Mouse (Mus musculus): Measurements from ENCODE around the gene Catsperz.

Catsperz gene

GRCm38 (mm10) chr19:6922901-6923735 lies 2.1 kb downstream of the Catsperz start:
- no peak for DNase-seq

GRCm38 (mm10) chr19:6921647-6922567 lies 3.3 kb downstream of the Catsperz start, which contains the start of gene Esrra:
TSS of gene Esrra (minus strand) at chr19:6921813.
- peak; percentile 100 for DNase-seq

DNA sequence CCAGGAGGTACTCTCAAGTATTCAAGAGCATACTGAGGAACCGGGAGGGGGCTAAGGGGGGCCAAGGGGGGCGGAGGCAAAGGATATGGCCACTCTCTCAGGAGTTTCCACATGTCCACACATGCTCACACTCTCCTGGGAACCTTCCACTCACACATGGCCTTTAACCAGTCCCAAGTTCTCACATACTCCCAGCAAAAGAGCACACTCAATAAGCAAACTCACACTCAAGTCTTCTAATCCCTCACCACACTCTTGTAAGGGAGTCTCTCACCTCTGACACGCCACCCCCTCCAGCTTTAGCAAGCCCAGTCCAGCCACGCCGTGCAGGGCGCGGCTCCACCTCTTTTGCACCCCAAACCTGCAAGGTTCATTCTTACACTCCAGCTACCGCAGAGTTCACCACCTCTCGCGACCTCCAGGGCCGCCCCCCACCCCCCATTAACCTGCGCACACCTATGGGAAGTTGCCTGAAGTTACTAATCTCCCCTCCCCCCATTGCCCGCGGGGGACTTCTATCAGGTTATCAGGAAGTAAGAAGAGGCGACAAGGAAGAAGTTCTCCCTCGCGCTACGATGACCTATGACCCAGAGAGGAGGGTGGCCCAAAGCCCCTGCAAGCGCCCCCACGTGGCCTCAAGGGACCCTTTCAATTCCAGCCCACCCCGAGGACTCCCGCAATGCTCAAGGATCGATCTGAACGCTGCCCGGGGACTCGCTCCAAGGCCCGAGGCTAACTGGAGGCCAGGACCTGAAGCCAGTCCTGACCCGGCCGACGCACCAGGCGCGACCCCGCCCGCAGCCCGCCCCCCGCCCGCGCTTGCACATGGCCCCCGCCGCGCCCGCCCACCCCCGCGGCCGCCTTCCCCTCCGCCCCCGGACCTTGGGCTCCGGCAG lies 4.2 kb downstream of the Catsperz start:
- DNase-seq: peak; percentile 79

GRCm38 (mm10) chr19:6919876-6920740 lies 5.1 kb downstream of the Catsperz start:
- DNase-seq: peak; percentile 40

DNA sequence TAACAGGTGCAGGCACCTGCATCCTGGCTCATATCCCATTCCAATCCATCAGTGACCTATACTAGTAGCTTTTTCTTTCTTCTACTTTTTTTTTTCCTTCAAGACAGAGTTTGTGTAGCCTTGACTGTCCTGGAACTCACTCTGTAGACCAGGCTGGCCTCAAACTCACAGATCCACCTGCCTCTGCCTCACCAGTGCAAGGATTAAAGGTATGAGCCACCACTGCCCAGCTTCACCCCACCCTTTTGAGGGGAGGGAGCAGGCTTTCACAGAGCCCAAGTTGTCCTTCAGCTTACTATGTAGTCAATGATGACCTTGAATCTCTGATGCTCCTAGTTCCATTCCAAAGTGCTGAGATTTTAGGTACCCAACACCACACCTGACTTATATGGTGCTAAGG lies 5.7 kb downstream of the Catsperz start:
- DNase-seq: no peak

- DNase-seq: no peak
Measured at GRCm38 (mm10) chr19:6918321-6918720, 6.9 kb downstream of the Catsperz start.

- DNase-seq: no peak
Measured at GRCm38 (mm10) chr19:6916496-6916895, 8.7 kb downstream of the Catsperz start.

- no peak for DNase-seq
Measured at GRCm38 (mm10) chr19:6915276-6915675, 9.9 kb downstream of the Catsperz start.

GRCm38 (mm10) chr19:6914540-6914939 lies 10.6 kb downstream of the Catsperz start:
- DNase-seq: no peak

GRCm38 (mm10) chr19:6913991-6914390 lies 11.2 kb downstream of the Catsperz start:
- DNase-seq: no peak

DNA sequence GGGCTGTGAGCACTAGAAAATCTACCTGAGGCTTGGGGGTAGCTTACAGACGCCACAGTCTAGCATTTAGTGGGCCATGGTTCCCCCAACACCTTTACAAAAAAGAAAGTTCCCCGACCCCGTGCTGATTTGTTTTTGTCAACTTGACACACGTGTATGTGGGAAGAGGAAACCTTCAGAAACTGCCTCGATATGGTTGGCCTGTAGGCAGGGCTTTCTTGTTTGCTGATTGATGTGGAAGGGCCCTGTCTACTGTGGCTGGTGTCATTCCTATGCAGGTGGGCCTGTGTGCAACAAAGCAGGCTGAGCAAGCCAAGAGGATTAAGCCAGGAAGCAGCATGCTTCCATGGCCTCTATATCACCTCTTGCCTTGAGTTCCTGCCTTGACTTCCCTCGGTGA lies 12.1 kb downstream of the Catsperz start:
- DNase-seq: peak; percentile 18

DNA sequence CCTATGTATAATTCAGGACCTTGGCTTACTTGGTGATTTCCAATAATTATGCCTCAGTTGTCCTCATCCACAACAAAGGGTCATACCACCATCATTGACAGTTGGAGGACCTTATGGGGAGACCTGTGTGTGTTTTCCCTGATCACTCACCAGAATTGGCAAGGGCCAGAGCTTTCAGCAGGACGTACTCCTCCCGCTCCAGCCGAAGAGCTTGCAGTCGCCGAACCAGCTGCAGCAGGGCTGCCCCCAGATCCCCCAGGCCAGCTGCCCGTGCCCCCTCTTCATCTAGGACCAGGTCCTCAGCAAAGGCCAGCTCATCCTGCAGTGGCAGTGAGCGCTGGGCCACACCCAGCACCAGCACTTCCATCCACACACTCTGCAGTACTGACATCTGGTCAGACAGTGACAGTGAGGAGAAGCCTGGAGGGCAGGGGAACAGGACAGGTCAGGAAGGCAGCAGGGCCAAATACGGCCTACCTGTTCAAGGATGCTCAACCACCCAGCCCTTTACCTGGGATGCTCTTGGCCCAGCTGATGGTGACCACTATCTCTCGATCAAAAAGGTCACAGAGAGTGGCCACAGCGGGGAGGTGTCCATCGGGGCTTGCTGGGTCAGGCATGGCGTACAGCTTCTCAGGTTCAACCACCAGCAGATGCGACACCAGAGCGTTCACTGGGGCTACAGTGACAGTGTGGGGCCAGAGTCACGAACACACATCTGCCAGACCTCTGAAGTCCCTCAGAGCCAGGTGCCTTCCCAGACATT lies 12.8 kb downstream of the Catsperz start:
- DNase-seq: peak; percentile 13

DNA sequence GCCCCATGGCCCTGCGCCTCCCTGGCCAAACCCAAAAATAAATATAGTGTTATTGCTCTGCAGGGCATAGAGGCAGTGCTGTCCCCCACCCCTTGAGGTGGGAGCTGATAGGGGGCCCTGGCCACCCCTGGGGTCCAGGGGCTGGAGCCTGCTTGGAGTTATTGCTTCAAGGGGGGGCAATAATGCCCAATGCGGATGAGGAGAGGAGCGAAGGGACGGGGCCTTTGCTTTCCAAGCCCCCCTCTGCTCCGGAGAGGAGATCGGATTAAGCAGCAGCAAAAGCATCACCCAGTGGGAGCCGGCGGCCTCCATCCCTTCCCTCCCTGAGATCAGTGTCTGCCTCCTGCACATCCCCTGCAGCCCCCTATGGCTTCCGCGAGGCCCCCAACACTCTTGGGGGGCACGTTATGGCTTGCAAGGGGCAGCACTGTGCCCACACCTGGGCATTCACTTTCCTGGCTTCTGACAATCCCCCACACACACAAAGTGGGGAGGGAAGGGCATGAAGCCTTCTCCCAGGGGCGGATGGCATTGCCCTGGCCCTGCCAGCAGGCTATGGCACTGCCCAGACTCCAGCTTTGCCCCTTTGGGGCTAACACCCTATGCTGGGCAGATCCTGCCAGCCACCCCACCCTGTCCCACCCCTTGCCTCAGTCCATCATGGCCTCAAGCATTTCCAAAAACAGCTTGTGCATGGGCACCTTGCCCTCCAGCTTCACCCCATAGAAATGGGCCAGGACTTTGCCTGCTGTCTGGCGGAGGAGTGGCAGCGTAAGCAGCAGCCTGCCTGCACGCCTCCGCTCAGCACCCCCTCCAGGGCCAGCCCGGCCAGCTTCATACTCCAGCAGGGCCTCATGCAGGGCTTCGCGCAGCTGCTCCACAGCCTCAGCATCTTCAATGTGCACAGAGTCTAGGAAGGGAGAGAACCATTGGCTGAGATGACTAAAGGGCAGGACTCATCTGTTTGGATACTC lies 13.8 kb downstream of the Catsperz start:
- peak; percentile 23 for DNase-seq

DNA sequence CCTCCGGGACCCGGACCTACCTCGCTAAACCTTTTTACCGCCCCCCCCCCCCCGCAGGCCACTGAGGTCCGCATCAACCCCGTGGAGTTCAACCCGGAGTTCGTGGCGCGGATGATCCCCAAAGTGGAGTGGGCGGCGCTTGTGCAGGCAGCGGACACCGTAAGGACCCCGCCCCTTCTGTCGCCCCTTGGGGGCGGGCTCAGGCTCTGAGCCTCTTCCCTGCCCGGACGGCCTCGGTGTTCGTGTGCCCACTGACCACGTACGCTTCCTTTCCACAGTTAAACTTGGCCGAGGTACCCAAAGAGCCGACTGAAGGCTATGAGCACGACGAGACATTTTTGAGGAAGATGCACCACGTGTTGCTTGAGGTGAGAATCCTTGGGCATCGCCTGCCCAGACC lies 14.9 kb downstream of the Catsperz start:
- DNase-seq: peak; percentile 65

DNA sequence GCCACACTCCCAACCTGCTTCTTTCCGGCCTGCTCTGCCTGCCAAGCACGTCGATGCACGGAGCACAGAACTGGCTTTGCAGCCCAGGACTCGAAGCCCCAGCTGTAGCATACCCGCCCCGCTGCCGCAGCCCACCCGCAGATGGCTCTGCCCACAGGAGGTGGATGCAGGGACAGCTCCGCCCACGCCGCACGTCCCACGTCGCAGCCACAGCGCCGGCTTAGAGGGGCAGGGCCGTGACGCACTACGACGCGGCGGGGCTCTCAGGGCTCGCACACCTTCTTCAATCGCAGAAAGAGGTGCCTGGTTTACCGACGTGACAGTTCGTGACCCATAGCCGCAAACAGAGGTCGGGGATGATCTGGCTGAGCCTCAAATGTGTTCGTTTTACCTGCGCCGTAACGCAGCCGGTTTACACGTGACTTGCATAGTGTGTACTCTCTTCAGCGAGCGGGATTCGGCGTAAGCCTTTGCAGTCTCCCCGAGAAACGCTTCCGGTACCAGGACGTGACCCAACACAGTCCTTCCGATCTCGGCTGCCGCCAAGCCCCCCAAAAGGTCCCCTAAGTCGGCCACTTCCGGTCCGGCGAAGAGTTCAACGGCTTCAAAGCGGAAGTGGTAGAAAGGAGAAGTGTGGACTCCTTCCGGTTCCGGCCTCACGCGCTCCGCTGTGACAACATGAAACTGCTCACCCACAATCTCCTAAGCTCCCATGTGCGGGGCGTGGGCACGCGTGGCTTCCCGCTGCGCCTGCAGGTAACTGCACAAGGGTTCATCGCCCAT lies 15.5 kb downstream of the Catsperz start, which contains the start of the genes Trmt112 and Prdx5:
Gene Trmt112, plus strand, starts transcription at position 192 of the 783 bp plus-strand sequence.
Gene Prdx5, minus strand, starts transcription at position 600 of the 783 bp plus-strand sequence.
- DNase-seq: peak; percentile 90

DNA sequence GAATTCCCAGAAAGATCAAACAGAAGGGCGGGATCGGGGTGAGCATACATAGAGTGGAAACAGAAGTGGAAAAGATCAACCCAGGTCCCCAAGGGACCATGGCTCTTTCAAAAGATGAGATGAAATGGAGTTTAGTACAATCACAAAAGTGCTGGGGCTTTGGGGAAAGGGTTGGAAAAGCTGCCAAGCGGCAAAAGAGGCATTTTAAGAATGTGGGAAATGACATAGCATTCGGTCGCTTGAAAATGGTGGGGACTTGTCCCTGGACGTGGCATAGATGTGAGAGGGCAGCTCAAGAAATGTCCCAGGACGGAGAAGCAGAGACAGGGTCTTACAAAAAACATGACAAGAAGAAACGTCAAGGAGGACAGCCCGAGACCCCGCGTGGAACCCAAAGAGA lies 16.2 kb downstream of the Catsperz start:
- DNase-seq: no peak

DNA sequence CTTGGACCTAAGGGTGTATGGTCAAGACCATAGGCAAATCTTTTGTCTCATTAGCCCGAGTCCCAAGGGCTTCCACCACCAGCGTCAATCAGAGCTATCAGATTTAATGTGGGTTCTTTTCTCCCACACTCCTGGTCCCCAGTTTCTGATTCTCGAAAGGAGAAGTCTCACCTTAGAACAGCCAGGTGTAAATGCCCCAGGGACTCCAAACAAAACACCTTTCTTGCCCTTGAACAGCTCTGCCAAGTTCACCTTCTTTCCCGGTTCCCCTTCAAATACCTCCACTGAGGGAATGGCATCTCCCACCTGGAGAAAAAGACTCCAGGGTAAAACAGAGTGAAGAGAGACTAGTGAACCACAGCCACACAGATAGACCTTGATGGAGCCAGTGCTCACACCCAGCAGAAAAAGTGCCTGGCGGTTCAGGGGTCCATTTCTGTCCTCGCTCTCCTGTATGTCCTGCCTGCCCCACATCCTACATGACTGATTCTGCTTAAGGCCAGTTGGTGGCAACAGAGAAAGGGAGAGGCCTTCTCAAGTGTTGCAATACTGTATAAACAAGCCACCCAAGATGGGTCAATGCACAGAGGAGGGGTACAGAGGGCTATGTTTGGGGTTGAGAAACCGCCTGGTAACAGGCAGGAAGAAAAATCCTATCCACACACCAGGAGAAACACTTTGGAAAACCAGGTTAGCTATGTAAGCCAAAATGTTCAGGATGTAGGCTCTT lies 17.2 kb downstream of the Catsperz start:
- DNase-seq: no peak

DNA sequence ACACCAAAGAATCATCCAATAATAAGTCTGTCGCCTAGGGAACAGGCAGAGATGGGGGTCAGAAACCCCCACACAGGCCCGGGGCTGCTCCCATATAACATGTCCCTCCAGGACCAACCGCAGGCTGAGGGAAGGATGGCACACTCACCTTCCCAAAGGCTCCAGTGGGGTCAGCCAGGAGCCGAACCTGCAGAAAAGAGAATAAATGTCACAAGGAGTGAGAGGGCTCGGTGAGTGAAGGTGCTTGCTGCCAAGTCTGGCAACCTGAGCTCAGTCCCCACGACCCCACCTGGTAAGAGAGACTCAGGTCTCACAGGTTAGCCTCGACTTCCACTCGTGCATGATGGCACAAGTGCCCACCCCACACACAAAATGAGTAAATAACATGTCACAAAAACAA lies 18.1 kb downstream of the Catsperz start:
- DNase-seq: no peak
